Mouse (Mus musculus) liver, embryonic 14.5 days (tissue): ENCODE data around the gene Olfr813. TPM values are rescaled to one million over a fixed set of nuclear protein-coding genes. Genes with fewer than 3 reads are reported as not detected.
"Not testable (repeated sequence)": the region's sequence is repeated elsewhere in the genome, so short reads cannot be mapped to it uniquely, and the experiment has no call there.

Source experiments
- ATAC-seq: fragments of 200-750 bp; cut with Nextera tagmentation; 2 replicates; pipeline ENCODE4 v1.8.0; 2017; ENCODE audit warnings: moderate number of reproducible peaks, mild to moderate bottlenecking, moderate library complexity; ENCODE audit not compliant: insufficient read depth
- DNase-seq, 3 experiments: peaks; one replicate each; pipeline ENCODE4 v3.0.0-alpha.2; 2012 to 2013; ENCODE audit warnings: low read depth in 3 of 3, low spot score in 3 of 3
- H3K27ac ChIP-seq: fragments of 300-500 bp; sonication (generic); 2 replicates; pipeline ENCODE4 v1.5.1; 2014; ENCODE audit warnings: moderate library complexity, mild to moderate bottlenecking, control low read depth, inconsistent platforms
- H3K27me3 ChIP-seq: fragments of 300-500 bp; sonication (generic); 2 replicates; pipeline ENCODE4 v1.6.1; 2014; ENCODE audit warnings: mild to moderate bottlenecking, low read length, moderate library complexity; ENCODE audit not compliant: control insufficient read depth, insufficient read depth
- H3K36me3 ChIP-seq: fragments of 300-500 bp; sonication (generic); replicated peaks from 2 replicates; pipeline ENCODE4 v1.6.1; 2014; ENCODE audit warnings: low read depth; ENCODE audit not compliant: control insufficient read depth, insufficient read depth
- H3K4me1 ChIP-seq, 2 experiments: fragments of 200-500 bp in 1 of 2; fragments of 300-500 bp in 1 of 2; sonication (generic) in 1 of 2; replicated peaks; 2 replicates each; pipeline ENCODE4 v1.6.1; 2012 to 2014; ENCODE audit warnings: antibody characterized with exemption in 1 of 2, inconsistent platforms in 1 of 2, low read length in 1 of 2; ENCODE audit not compliant: control insufficient read depth in 2 of 2, insufficient read depth in 2 of 2
- H3K4me2 ChIP-seq: fragments of 300-500 bp; sonication (generic); 2 replicates; pipeline ENCODE4 v1.6.1; 2014; ENCODE audit warnings: low read depth, mild to moderate bottlenecking, control low read depth, moderate library complexity
- H3K4me3 ChIP-seq, 2 experiments: fragments of 200-500 bp in 1 of 2; fragments of 300-500 bp in 1 of 2; sonication (generic) in 1 of 2; 2 replicates each; pipeline ENCODE4 v1.5.1; 2012 to 2014; ENCODE audit warnings: low read depth in 2 of 2, low read length in 2 of 2, mild to moderate bottlenecking in 2 of 2, control low read depth in 1 of 2, inconsistent platforms in 1 of 2, moderate library complexity in 1 of 2; ENCODE audit not compliant: insufficient read depth in 1 of 2
- H3K9ac ChIP-seq: fragments of 300-500 bp; sonication (generic); replicated peaks from 2 replicates; pipeline ENCODE4 v1.6.1; 2014; ENCODE audit warnings: mild to moderate bottlenecking, control low read depth, moderate library complexity
- H3K9me3 ChIP-seq: fragments of 300-500 bp; sonication (generic); 2 replicates; pipeline ENCODE4 v1.6.1; 2016; ENCODE audit warnings: low read length, mixed read lengths; ENCODE audit not compliant: control insufficient read depth
- CTCF ChIP-seq: IDR thresholded peaks from 2 replicates; pipeline ENCODE4 v1.5.1; 2016; ENCODE audit warnings: antibody characterized with exemption, low read depth, control low read depth
- EP300 ChIP-seq: IDR thresholded peaks from 2 replicates; pipeline ENCODE4 v1.6.1; 2016; ENCODE audit warnings: antibody characterized with exemption, low read depth
- WGBS: fragments of 180-500 bp; shearing (Covaris S2); extraction: QIAGEN DNeasy Blood & Tissue Kit; methylation state at CpG from one replicate; pipeline ENCODE4 v1.1.7; 2014; ENCODE audit not compliant: insufficient replicate concordance; 5-methylcytosine and 5-hydroxymethylcytosine counted together
- polyA plus RNA-seq, 2 experiments: library from polyadenylated mRNA; depleted of rRNA in 1 of 2; stranded (reverse) in 1 of 2; unstranded in 1 of 2; fragments of >200 nt; fragmentation: Nextera tagmentation in 1 of 2; extraction: Ambion mirVana in 1 of 2; gene quantifications; 2 replicates each; pipeline versions ENCODE4 v1.2.1 to v1.2.3; 2012 to 2014

Olfr813 gene
- polyA plus RNA-seq (2012; rRNA removed): not detected in 2 replicates
- polyA plus RNA-seq (2014; fragmentation: Nextera tagmentation; extraction: Ambion mirVana): not detected in 2 replicates

- no peaks in the 10 kb centered on the region for H3K27me3 ChIP-seq
- H3K4me1 ChIP-seq: no peaks in the 10 kb centered on the region
- no peaks in the 10 kb centered on the region for H3K9me3 ChIP-seq
- no peak within 1 kb of the TSS for H3K9ac ChIP-seq
- H3K27ac ChIP-seq: no peak within 1 kb of the TSS
- DNase-seq: no peak
- no peak within 1 kb of the TSS for H3K4me3 ChIP-seq
- no peaks in the 10 kb centered on the region for H3K36me3 ChIP-seq
- no peak for ATAC-seq
- no peak within 1 kb of the TSS for H3K4me2 ChIP-seq
- TF ChIP-seq CTCF (no peak), EP300 (no peak)
Measured at GRCm38 (mm10) chr10:129855067-129855466, at the start of gene Olfr813. TSS of gene Olfr813 (plus strand) at chr10:129855367.

- Histone ChIP-seq H3K9me3 (no peaks in the 10 kb centered on the region), H3K27me3 (no peaks in the 10 kb centered on the region), H3K4me1 (no peaks in the 10 kb centered on the region), H3K9ac (no peak within 1 kb of the TSS), H3K4me2 (no peak within 1 kb of the TSS), H3K4me3 (no peak within 1 kb of the TSS), H3K36me3 (no peaks in the 10 kb centered on the region), H3K27ac (no peak within 1 kb of the TSS)
- no peak for ATAC-seq
- no peak for DNase-seq
- 26% methylated on average over 1 of the region's 1 CpGs for WGBS
- TF ChIP-seq EP300 (no peak), CTCF (no peak)
Measured at GRCm38 (mm10) chr10:129845994-129846393, 9.2 kb upstream of the Olfr813 start, which contains the start of gene Olfr812. TSS of gene Olfr812 (minus strand) at chr10:129846094.

GRCm38 (mm10) chr10:129847343-129847742, 7.8 kb upstream of the Olfr813 start:
- 53% methylated on average over 1 of the region's 1 CpGs for WGBS
- H3K9me3 ChIP-seq: no peaks in the 10 kb centered on the region
- H3K4me1 ChIP-seq: no peaks in the 10 kb centered on the region
- no peaks in the 10 kb centered on the region for H3K27me3 ChIP-seq
- no peak overlapping the region for H3K9ac ChIP-seq
- TF ChIP-seq EP300 (no peak), CTCF (no peak)
- no peak overlapping the region for H3K4me3 ChIP-seq
- ATAC-seq (no peak), DNase-seq (no peak)
- H3K36me3 ChIP-seq: no peaks in the 10 kb centered on the region
- H3K27ac ChIP-seq: no peak overlapping the region
- H3K4me2 ChIP-seq: no peak overlapping the region

GRCm38 (mm10) chr10:129879751-129880150, 24.6 kb downstream of the Olfr813 start, which contains the start of gene Olfr814:
TSS of gene Olfr814 (minus strand) at chr10:129879851.
- not testable (repeated sequence) for H3K27ac ChIP-seq, ATAC-seq, H3K27me3 ChIP-seq, H3K4me1 ChIP-seq, H3K9ac ChIP-seq, H3K36me3 ChIP-seq, H3K9me3 ChIP-seq, DNase-seq, H3K4me2 ChIP-seq, H3K4me3 ChIP-seq
- WGBS: no CpG with 5 or more reads among the region's 1 CpGs

- not testable (repeated sequence) for H3K4me1 ChIP-seq
- WGBS: 51% methylated on average over 6 of the region's 6 CpGs
Measured at GRCm38 (mm10) chr10:129885496-129885895, 30.3 kb downstream of the Olfr813 start.

More at GRCm38 (mm10) chr10:129885496-129885895, 30.3 kb downstream of the Olfr813 start:
- not testable (repeated sequence) for H3K9ac ChIP-seq, H3K27ac ChIP-seq, H3K4me2 ChIP-seq, H3K9me3 ChIP-seq, H3K36me3 ChIP-seq, DNase-seq, H3K27me3 ChIP-seq, H3K4me3 ChIP-seq, ATAC-seq
